Mouse (Mus musculus): Measurements from ENCODE around the gene Slamf9. TPM values are rescaled to one million over a fixed set of nuclear protein-coding genes. Genes with fewer than 3 reads are reported as not detected.
A peak's percentile ranks its signal among the peaks of the same experiment; 100 is the strongest.

The Slamf9 gene
- total RNA-seq, 4 experiments from 2014 or later: 0.27 to 2.3 (median 1.1) TPM

DNA sequence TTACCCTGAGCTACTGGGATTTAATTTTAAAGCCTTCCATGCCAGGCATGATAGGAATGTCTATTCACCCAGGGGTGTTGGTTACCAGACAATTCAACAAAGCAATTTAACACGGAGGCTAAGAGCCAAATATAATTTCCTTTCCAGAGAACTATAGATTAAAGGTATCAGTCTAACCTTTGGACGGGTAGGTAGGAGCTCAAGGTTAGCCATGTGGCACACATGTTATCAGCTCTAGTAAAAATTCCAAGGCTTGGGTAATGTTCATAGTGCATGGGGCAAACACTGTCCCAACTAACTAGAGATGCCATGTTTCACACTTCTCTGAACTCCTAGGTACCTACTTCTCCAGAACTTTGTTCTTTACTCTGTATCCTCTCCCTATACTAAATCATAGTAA lies 13.6 kb upstream of the Slamf9 start:
- no peak for DNase-seq (ENCODE audit: low spot score)

DNA sequence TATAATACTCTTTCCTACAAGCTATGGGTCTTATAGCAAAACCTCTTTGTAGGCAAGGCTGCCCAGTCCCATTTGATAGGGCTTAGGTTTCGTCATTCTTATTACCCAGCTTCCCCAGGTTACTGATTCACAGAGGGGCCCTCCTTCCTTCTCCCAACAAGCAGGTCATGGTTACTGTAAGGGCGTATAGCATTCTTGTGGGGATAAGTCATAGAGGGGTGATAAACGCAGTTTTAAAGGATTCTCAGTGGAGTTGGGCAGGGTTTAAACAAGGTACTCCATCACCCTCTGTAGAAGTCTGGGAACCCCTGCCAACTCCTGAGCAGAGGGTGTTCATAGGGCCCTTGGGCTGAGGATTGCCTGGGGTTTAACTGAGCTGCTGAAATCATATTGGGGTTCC lies 12.6 kb upstream of the Slamf9 start:
- no peak for DNase-seq (ENCODE audit: low spot score)

DNA sequence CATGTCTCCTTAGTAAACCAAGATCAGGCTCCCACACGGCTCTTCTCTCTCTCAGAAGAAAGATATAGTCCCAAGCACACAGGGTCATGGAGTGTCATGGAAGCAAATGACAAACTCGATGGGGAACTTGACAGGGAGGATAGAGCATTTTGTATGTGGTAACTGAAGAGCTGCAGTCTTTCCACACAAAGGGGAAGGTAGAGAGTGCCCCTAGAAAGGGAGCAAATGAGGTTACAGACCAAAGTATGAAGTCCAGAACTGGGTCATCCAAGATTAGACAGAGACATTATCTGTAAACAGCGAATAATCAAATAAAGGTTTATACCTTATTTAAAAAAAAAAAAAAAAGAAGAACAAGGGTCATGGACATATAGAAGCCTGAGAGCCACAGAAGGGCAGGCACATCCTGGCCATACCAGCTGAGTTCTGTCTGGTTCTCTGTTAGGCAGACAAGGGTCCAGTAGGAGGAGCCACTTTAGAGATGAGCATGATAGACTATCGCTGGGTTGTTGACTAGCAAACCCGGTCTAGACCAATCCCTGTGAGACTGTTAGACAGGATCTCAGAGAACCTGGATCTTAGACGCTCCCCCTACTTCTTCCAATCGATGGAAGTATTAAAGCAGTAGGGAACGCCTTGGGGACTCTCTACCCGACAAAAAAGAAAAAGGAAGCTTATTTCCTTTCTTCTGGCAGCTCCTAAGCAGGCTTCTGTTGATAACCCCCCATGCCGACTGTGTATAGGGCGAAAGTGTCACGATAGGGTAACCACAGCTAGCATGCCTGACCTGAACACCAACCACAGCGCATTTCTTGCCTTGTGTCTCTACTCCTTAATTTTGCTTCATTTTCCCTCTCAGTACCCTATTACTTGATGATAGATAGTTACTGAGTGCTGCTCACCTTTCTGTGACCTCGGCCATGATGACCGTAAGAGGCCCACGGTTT lies 11.5 kb upstream of the Slamf9 start:
- DNase-seq (ENCODE audit: low spot score): no peak

DNA sequence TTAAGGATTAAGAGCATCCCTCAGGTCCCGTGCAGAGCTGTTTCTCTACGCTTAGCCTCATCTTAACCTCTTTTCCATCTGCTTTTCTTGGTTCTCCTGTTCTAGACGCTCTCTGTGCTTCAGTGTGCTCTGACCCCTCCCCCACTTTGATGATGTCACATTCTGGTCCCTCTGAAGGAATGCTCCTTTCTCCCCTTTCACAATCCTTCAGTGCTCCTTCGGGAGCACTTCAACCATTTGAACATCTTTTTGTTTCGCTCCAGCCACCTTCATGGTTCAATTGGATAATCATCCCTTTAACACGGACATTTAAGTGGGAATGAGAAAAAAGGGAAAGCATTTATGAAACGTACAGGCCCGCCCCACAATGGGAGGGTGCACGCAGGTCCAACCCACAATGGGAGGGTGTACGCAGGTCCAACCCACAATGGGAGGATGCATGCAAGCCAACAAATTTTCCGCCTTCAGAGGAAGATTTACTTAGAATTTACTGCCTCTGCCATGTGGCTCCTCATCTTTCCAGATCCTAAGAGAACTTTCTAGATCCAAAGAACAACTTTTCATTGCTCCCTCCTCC lies 6.8 kb upstream of the Slamf9 start:
- DNase-seq (ENCODE audit: low spot score): no peak

DNA sequence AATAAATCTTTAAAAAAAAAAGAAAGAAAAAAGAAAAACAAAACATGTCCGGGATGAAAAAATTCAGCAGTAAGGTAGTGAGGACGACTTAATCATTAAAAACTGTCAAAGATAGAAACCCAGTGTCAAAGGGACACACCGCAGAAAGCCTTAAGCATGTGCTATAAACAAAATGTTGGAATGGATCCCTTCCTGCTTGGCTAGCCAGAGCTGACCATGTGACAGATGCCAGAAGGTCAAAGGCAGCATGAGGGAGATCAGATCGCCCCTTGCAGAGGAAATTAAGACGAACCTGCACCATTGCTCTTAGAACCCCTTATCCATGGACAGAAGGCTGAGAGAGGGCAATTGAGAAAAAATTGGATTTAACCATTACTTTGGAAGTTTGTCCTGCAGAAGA lies 5.8 kb upstream of the Slamf9 start:
- DNase-seq (ENCODE audit: low spot score): no peak

DNA sequence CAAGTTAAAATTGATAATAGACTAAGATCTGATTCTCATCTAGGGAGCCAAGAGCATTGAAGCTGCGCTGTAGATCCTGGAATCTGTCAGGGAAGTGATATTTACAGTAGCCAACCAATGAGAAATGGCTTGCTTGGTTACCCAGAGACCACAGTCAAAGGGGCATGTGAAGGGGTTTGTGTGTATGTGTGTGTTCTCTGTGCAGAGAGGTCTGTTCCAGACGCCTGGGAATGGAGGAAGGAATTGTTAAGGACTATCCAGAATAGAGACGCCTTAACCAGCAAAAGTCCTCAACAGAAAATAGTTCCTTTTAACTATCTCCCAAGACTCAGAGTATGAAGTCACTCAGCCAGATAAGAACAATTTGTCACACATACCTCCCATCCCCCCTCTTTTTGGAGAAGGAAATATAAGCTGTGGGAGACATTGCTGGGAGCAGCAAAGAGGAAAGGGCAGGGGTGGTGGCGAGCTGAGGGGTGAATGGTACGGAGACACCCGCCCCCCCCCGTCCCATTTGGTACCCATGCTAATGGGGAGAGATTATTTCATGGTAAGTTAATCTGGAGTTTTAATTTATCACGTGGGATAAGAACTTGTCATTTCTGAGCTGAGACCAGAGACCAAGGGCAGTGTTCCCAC lies 5.2 kb upstream of the Slamf9 start:
- peak; percentile 33 for DNase-seq (ENCODE audit: low spot score)

DNA sequence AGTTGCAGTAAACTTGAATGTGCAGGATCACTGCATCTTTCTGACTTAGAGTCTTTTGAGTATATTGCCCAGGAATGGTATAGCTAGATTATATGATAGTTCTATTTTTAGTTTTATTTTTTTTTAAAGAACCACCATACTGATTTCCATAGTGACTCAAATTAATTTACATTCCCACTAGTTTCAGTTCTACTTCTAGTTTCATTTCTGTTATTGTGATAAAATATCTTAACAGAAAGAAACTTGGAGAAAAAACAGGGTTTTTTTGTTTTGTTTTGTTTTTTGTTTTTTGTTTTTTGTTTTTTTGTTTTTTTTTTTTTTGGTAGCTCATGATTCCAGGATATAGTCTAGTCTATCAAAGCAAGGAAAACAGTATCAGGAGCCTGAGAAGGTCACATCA lies 2.2 kb upstream of the Slamf9 start:
- DNase-seq (ENCODE audit: low spot score): no peak

DNA sequence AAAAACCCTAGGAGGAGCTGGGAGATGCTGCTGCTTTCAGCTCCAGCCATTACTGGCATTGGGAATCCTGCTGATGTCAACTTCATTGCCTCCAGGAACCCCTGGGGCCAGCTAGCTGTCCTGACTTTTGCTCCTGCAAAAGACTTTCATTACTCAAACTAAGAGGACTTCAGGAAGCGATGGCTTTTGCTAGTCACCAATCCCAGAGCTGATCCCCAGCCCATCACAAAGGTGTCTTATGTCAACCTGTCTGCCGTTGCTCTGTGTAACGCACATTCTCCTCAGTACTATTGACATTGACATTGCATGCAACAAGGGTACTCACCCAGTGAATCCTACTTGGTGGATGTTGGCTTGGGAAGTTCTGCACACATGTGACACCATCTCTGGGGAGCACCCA lies 962 bp upstream of the Slamf9 start:
- DNase-seq (ENCODE audit: low spot score): no peak

DNA sequence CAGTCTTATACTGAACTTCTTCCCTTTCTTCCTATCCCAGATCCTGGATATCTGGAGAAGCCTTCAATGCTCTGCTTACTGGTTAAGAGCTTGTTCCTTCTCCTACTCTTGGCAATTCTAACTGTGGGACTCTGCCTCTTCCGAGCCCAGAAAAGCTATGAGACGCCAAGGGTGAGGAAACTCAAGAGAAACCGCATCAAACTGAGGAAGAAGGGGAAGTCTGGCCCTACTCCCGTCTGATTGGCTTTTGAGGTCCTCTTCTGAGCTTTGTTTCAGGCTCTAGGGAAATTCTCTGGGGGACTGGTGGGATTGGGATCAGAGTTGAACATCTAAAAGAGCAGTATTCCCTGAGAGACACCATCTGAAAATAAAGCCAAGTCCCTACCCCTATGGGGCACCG lies 2.9 kb downstream of the Slamf9 start:
- no peak for DNase-seq (ENCODE audit: low spot score)

DNA sequence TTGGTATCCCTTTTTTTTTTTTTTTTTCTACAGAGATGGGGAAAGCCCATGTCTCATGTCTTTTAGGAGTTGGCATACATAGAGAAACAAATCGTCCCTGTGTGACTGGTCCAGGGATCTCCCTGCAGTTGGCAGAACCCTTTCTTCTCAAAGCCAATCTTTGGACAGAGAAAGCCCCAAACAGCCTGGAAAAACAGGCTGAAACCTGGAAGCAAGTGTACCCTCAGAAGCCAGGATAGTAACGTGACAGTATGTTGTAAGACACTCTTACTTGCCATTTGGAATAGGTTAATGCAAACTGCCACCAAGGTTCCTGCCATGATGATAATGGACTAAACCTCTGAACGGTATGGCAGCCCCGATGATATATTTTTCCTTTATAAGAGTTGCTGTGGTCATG lies 5.2 kb downstream of the Slamf9 start:
- no peak for DNase-seq (ENCODE audit: low spot score)

DNA sequence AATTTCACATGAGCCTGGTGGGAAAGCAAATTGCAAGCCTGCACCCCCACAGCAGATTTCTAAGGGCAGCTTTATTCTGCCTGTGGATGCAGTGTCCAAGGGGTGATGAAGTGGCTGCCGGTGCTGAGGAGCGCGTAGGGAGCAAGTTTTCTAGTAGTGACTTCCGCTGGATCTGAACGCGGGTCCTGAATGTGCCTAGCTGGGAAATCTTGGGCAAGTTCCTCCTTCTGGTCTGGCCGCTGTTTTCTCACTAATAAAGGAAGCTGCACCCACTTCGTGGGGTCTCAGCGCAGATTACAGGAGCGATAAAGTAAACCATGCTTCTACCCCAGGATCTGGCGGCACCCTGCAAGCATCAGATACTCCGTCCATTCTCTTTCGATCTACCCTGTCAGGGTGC lies 6.0 kb downstream of the Slamf9 start:
- DNase-seq (ENCODE audit: low spot score): no peak

DNA sequence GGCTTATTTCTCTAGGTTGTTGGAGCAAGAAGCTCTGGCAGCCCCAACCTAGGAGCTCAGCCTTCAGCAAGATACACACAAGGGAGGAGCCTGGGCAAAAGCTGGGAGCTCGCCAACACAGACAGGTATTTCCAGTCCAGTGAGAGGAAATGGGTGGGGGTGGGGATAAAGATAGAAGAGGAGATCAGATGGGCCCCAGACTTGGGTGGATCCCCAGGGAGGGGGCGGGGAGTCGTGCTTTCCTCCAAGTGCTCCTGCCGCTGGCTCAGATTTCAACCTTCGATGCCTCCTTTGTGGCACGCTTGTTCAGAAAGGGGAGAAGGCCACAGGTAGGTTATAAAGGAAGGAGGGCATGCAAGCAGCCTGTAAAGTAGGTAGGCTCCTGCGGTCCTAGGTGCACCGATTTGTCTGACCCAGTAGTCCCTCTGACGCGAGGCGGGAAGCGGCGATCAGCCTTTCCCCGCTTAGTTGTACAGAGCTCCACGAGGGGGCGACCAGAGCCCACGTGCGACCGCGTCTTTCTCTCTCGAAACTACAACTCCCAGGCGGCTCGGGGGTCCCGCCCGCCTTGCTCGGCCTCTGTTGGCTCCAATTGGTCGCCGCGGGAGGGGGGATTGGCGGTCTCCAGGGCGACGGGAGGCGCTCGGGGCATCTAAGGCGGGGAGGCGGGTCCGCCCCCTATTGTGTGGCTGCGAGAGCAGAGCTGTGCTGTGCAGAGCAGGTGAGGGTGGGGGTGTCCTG lies 6.6 kb downstream of the Slamf9 start, which contains the start of gene Igsf9:
Gene Igsf9 (plus strand): TSS at position 249 of the 741 bp plus-strand sequence.
- DNase-seq (ENCODE audit: low spot score): peak; percentile 78

DNA sequence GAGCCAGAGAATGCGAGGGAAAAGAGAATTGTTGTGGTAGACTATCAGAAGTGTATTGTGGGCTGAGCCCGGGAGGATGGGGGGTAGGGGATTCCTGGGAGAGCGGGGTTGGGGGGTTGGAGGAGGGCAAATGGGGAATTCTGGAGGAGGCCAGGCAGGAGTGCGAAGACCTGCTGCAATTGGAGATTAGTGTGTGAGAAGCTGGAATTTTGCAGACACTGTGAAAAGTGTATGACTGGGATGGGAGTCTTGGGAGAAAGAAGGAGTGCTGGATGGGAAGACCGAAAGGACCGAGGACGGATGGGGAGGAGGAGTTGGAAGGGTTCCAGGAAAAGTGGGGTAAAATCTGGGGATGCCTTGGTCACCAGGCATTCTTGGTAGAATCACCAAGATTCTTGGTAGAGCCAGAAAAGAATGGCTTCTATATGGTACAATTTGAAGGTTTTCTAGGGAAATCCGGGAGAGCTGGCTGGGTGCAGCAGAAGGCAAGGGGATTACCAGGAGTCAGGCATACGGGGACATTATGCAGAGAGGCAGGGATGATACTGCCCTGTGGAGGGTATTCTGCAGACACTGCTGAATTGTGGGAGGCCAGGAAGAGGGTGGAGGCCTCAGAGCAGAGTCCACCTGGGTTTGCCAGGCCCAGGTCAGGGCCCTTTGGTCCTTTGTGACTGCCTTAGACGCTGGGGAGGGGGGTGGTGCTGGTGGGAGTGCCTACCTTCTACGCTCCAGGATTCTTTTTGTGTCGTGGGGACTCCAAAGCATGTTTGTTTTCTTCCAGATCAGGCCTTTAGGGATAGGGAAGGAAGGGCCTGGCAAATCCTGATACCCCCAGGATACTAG lies 7.6 kb downstream of the Slamf9 start:
- no peak for DNase-seq (ENCODE audit: low spot score)

DNA sequence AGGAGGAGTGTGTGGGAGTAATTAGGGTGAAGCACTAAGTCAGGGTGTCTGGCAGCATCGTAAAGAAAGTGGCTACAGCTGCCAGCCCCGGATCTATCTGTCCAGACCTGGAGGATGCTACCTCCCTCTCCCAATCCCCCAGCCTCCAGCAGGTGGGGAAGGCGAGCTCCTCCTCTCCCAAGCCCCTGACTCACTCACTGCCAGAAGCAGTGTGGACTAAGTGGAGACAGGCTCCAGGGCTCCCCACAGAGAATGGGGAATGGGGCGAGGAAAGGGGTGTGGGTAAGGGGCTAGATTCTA lies 8.2 kb downstream of the Slamf9 start:
- no peak for DNase-seq (ENCODE audit: low spot score)

DNA sequence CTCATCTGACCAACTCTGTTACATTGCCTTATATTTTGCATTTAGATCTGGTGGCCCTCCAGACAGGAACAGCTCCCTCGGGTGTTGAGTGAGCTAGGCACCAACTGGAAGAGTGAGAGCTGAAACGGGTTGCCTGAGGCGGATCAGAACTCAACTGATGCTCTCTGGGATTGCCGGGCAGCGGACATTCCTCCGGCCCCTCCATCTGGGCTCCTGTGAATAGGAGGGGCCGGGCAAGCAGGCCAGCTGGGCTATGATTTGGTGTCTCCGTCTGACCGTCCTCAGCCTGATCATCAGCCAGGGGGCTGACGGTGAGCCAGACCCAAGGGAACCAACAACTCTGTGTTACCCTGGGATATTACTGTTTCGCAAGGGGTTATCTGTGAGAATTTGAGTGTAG lies 9.1 kb downstream of the Slamf9 start:
- DNase-seq (ENCODE audit: low spot score): no peak

DNA sequence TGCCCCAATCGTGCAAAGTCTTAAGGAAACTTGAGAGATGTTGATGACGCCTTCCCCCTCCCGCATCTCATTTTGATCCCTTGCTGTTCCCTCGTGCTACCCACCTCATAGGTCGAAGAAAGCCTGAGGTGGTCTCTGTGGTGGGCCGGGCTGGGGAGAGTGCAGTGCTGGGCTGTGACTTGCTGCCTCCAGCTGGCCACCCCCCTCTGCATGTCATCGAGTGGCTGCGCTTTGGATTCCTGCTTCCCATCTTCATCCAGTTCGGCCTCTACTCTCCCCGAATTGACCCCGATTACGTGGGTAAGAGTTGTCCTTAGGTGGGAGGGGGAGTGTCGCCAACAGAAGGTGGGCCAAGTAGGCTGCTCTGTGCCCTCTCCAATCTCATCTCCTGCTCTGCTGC lies 9.5 kb downstream of the Slamf9 start:
- DNase-seq (ENCODE audit: low spot score): no peak

DNA sequence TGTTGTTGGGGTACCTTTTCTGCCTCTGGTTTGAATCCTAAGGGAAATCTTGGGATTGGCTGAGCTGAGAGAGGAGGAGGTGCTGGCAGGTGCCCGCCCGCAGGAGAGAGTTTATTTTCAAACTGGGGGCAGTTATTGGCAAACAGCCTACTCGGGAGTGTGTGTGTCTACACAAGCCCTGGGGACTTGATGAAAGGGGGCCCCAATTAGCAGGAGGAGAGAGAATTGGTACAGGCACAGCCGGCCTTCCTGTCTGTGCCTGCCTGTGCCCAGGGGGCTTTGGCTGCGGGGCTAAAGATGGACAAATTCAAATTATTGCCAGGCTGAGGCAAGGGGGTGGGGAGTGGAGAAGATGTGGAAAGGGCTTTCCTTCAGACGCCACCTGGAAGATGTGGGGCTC lies 10.7 kb downstream of the Slamf9 start:
- no peak for DNase-seq (ENCODE audit: low spot score)

DNA sequence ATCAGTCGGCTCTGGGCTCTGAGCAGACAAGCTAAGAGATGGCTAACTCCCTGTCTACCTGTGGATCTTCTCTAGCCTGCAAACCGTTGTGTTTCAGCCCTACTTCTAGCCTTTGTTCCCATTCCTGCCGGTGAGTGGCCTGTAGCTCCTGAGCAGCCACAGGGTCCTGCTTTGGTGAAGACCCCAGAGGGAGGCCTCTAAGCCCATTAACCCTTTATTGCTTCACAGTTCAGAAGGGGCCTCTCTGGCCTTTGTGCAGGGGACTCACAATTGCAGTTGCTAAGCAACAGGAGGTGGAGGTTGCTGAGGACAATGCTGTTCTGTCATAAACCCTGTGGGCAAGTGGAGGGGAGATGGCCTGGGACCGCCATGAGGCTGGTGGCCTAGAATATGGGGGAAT lies 11.1 kb downstream of the Slamf9 start:
- no peak for DNase-seq (ENCODE audit: low spot score)

DNA sequence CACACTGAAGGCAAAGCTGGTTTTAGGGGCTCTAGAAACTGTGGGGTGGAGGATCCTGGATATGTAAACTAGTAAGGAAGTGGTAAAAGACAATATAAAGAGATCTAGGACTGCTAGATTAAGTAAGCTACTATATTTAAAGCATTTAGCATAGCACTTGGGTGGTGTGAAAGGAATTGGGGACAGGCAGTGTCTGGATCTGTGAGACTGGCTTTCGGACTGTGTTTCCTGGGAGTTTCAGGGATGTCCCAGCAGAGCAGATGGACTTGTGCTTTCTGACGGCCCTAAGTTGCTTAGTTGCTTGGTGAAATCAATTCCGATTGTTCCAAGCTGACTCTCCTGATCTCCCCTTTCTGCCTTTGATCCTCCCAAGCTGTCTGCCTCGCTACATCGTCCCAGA lies 11.5 kb downstream of the Slamf9 start:
- DNase-seq (ENCODE audit: low spot score): no peak

DNA sequence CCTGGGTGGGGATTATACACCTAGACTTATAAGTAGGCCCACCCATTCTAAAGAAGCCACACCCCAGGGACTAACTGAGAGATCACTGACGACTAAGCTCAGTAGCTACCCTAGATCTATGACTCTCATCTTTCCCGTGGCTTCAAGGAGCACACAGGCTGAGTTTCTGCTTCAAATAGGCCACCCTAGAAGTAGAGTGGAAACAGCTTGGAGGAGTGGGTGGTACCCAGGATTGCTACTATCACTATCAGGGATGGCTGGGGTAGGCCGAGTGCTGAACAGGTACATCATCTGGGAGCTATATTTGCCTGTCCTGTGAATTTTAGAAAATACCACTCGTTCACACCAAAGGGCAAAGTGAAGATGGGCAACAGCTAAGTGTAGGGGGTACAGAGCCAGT lies 12.7 kb downstream of the Slamf9 start:
- no peak for DNase-seq (ENCODE audit: low spot score)

DNA sequence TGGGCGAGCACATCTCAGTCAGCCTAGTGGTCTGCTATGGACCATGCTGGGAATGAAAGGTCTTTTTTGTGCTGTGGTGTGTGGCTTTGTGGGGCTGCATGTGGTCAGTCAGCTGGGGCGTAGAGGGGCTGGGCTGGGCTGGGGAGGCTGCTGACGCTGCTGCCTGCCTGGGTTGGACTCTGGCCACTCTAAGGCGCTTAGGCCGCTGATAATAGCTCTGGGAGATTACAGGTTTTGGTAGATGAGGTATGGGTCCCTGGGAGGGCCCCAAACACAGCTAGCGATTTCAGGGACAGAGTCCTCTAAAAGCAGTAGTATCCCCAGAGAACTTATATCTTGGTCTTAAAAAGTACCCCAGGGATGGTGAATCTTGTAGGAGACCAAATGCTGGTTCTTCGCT lies 13.7 kb downstream of the Slamf9 start:
- DNase-seq (ENCODE audit: low spot score): no peak
